Mouse (Mus musculus) layer of hippocampus, adult 2 months (tissue): ENCODE results near the gene Map3k7. TPM values are rescaled to one million over a fixed set of nuclear protein-coding genes. Genes with fewer than 3 reads are reported as not detected.

ENCODE experiments used
- DNase-seq, 2 experiments: peaks; one replicate each; pipeline ENCODE4 v3.0.0; 2022; ENCODE audit warnings: low spot score in 2 of 2
- H3K27ac ChIP-seq: fragments of 200-600 bp; 2 replicates; pipeline ENCODE4 v1.8.1; 2022
- H3K4me3 ChIP-seq: fragments of 200-600 bp; 2 replicates; pipeline ENCODE4 v1.8.1; 2022; ENCODE audit warnings: mild to moderate bottlenecking
- CTCF ChIP-seq: fragments of 200-600 bp; conservative IDR thresholded peaks from 2 replicates; pipeline ENCODE4 v1.8.1; 2022; ENCODE audit warnings: antibody characterized with exemption, mild to moderate bottlenecking, moderate library complexity
- total RNA-seq, 2 experiments: library from RNA; stranded (reverse); gene quantifications; 2 replicates each; pipeline ENCODE4 v1.2.3; 2021

Gene Map3k7
- total RNA-seq, 2 experiments from 2014 or later, result 39.8 to 40.0 TPM

DNA sequence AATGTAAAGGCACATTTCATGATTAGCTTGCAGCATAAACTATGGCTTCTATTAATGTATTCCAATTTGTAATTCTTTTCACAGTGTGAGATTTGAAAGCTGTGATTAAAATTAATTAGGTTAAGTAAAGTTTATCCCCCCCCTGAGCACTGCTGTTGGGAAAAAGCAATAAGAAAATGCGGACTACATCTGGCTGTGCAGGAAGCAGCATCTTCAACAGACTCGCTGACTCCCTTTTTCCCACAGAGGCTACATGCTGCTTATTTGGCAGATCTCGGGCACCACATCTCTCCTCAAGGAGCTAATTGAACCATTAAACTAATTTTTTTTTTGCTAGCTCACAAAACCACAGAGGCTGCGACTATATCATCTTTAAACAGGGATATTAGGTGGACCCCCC lies 85.9 kb downstream of the Map3k7 start:
- H3K27ac ChIP-seq, result no peak overlapping the region

DNA sequence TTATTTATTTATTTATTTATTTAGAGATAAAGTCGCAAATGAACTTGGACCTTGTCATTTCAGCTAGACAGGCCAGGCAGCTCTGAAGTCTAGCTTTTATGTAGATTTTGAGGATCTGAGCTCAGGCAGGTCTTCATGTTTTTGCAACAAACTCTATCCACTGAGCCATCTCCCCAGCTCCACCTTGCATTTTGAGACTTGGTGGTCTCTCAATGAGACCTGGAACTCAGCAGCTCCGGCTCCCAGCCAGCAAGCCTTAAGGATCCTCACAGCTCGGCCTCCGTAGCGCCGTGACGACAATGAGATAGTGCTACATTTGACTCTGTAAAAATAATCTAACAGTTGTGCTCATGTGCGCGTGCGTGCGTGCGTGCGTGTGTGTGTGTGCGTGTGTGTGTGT lies 89.3 kb downstream of the Map3k7 start:
- H3K27ac ChIP-seq, result no peak overlapping the region
- no peak for DNase-seq
- H3K4me3 ChIP-seq, result no peak overlapping the region
- no peak for TF ChIP-seq CTCF

More for the DNA sequence above, 85.9 kb downstream of the Map3k7 start:
- TF ChIP-seq CTCF, result no peak
- H3K4me3 ChIP-seq, result no peak overlapping the region
- DNase-seq, result no peak

DNA sequence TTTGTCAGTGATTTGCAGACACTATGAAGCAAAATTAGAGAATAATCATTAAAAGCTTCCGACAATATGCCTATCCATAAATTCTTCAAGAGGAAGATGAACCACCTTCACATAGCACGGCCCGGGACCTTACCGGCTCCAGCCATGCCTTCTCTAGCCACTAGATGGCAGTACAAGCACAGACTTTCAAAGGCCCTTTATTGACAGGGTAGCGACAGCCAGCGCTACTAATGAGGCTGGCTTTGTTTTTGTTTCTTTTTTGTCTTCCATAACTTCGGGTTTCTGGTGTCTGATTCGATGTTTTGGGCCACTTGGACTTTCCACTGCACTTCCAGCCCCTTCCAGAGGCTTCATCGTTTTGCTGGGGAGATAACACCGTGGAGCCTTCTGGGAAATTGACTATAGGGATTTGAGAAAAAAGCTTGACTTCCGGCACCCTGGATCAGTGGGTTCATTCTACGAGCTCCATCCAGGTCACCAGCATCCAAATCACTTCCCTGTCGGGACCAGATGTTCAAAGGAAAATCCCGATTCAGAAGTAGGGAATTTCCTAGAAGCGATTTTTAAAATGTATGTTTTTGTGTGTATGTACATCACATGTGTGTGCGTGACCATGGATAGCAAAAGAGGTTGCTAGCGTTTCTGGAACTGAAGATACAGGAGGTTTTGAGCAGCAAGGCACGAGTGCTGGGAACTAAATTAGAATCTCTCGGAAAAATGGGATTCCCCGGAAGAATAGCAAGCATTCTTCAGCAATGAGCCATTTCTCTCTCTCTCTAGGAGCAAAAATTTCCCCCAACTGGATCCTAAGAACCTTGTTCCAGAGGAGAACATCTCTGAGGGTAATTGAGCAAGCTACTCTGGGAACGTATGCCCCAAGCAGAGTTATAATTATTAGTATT lies 91.5 kb downstream of the Map3k7 start:
- peak; percentile 81 to 89 for DNase-seq
- peak; percentile 97 for TF ChIP-seq CTCF

DNA sequence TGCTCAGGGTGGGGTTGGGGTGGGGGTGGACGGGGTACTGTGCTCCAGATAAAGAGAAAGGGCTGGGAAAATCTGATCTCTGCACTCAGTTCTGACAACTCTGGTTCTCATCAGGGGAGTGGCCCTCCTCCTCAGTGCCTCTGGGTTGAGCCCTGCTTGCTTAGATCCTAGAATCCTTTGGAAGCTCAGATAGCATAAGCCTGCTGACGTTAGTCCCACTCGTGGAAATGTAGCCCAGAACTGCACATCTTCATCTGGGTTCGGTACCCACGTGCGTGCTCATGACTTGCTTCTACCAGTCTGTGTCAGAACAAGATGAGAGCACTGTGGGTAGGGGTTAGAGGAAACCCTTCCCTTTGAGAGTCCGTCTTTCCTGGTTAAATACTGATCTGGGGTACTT lies 92.5 kb downstream of the Map3k7 start:
- Histone ChIP-seq H3K27ac (no peak overlapping the region), H3K4me3 (no peak overlapping the region)
- TF ChIP-seq CTCF, result no peak
- DNase-seq, result no peak

More for the DNA sequence above, 91.5 kb downstream of the Map3k7 start:
- H3K4me3 ChIP-seq, result peak overlapping the region; percentile 56
- peak overlapping the region; percentile 75 for H3K27ac ChIP-seq

DNA sequence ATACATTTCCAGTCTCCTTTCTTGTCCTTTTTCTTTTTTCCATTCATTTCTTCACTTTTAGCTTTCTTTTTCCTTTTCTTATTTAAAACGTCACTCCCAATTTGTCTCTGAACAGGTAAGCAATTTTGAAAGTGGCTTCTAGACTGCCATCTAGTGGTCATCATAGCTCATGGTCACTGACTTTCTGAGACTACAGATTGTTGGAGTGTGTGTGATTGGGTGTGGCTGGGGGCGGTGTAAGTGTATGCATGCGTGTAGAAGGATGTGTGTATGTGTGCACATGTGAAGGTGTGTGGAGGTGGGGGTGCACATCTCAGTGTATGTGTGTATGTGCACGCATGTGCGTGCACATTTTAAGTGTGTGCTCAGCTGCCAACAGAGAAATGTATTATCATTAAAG lies 93.2 kb downstream of the Map3k7 start:
- Histone ChIP-seq H3K27ac (no peak overlapping the region), H3K4me3 (no peak overlapping the region)
- peak; percentile 87 for TF ChIP-seq CTCF
- no peak for DNase-seq

DNA sequence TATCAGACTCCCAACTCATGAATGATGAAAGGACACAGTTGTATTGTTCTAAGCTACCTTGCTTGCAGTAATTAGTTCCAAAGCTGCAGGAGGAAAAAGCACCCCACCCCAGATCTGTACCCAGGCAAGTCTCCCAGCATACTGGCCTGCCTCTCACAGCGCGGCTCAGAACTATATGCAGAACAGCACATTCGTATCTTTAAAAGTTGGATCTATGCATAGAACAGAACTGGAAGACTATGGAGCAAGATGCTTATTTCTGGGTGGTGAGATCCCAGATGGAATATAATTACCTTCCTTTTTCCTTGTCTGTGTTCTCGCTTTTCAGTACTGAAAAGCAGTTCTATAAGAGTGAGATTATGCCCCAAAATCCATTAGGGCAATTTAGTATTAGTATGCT lies 96.8 kb downstream of the Map3k7 start:
- no peak for DNase-seq
- no peak for TF ChIP-seq CTCF

DNA sequence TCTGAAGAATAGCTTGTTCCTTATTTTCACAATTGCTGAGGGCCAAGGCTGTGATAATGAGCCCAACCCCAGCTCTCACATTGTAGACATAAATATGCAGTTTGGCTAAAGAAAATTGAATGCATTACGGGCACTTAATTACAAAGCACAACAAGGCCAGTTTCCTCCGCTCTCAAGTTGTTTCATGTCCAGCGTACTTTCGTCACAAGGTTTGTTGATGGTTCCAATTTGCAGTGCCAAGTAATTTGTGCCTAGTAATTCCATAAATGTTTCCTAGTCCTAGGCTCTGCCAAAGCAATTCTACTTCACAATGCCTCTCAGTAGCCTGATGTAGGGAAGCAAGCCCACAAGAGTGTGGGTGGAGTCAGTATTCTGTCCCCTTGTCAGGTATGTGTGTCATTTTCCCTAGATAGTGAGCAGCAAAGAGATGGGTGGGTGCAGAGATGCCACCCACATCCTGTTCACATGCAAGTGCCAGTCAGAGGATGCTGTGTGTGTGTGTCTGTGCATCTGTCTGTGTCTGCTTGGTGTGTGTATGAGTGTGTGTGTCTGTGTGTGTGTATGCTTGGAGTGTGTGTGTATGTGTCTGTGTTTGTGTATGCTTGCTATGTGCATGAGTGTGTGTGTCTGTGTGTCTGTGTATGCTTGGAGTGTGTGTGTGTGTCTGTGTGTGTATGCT lies 98.6 kb downstream of the Map3k7 start:
- no peak for DNase-seq
- TF ChIP-seq CTCF, result no peak

More for the DNA sequence above, 96.8 kb downstream of the Map3k7 start:
- no peak overlapping the region for H3K27ac ChIP-seq
- H3K4me3 ChIP-seq, result no peak overlapping the region

DNA sequence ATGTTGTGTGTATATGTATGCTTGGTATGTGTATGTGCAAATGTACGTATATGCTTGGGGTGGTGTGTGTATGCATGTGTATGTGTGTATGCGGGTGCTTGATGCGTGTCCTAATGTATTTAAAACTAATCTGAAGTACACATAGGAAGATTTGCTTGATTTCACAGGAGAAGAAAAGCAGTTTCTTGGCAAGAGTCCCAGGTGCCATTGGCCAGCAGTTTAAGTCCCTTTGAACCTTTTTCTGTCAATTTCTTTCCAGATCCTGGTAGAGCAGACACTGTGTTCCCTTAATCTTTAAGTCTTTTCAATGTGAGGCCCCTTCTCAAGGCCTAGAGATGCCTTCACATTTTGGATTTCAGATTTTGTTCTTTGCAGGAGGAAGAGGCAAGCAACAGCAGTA lies 99.4 kb downstream of the Map3k7 start:
- TF ChIP-seq CTCF, result no peak
- no peak overlapping the region for H3K27ac ChIP-seq

More for the DNA sequence above, 98.6 kb downstream of the Map3k7 start:
- H3K27ac ChIP-seq, result no peak overlapping the region
- H3K4me3 ChIP-seq, result no peak overlapping the region

More for the DNA sequence above, 99.4 kb downstream of the Map3k7 start:
- no peak for DNase-seq
- H3K4me3 ChIP-seq, result no peak overlapping the region
